Mouse (Mus musculus): ENCODE measurements around the gene Smpdl3b. TPM values are rescaled to one million over a fixed set of nuclear protein-coding genes. Genes with fewer than 3 reads are reported as not detected.

Smpdl3b gene
- 4.3 and 4.6 TPM in 2 replicates for polyA plus RNA-seq (2014; fragmentation: Nextera tagmentation; extraction: Ambion mirVana)

GRCm38 (mm10) chr4:132756974-132757373 is at the start of gene Smpdl3b:
Smpdl3b (minus strand) TSS chr4:132757252.
- no peaks in the 10 kb centered on the region for H3K36me3 ChIP-seq (ENCODE audit: control insufficient read depth, insufficient read depth, low read length)
- 0 out of 2 replicates have a peak, but pooled peaks cover 2% of the 10 kb centered on the region for H3K27me3 ChIP-seq (ENCODE audit: control insufficient read depth, insufficient read depth, low read length)
- H3K9ac ChIP-seq (ENCODE audit: low read length): peak within 1 kb of the TSS; percentile 35
- peak; percentile 88 for DNase-seq (ENCODE audit: low spot score)
- 1% methylated on average over 22 of the region's 22 CpGs for WGBS
- no peaks in the 10 kb centered on the region for H3K4me1 ChIP-seq (ENCODE audit: control insufficient read depth, insufficient read depth, low read length)
- H3K9me3 ChIP-seq (ENCODE audit: control insufficient read depth, low read length): no peaks in the 10 kb centered on the region
- peak within 1 kb of the TSS; percentile 70 for H3K4me2 ChIP-seq (ENCODE audit: low read depth, severe bottlenecking)
- H3K4me3 ChIP-seq (ENCODE audit: low read depth, low read length): peak within 1 kb of the TSS; percentile 26
- H3K27ac ChIP-seq (replicated peaks; ENCODE audit: low read depth, low read length): no peak within 1 kb of the TSS
- peak; percentile 79 for ATAC-seq (ENCODE audit: insufficient number of reproducible peaks, low FRiP score, low TSS enrichment, low read depth)

GRCm38 (mm10) chr4:132806620-132807191 is 49.7 kb upstream of the Smpdl3b start:
- Histone ChIP-seq H3K27me3 (ENCODE audit: control insufficient read depth, insufficient read depth, low read length) (no peaks in the 10 kb centered on the region), H3K27ac (replicated peaks; ENCODE audit: low read depth, low read length) (no peak overlapping the region), H3K4me1 (ENCODE audit: control insufficient read depth, insufficient read depth, low read length) (no peaks in the 10 kb centered on the region), H3K9ac (ENCODE audit: low read length) (no peak overlapping the region), H3K9me3 (ENCODE audit: control insufficient read depth, low read length) (peaks cover 4% of the 10 kb centered on the region; the same call in 1 of the 2 replicates), H3K4me2 (ENCODE audit: low read depth, severe bottlenecking) (no peak overlapping the region), H3K4me3 (ENCODE audit: low read depth, low read length) (no peak overlapping the region), H3K36me3 (ENCODE audit: control insufficient read depth, insufficient read depth, low read length) (no peaks in the 10 kb centered on the region)
- WGBS: 90% methylated on average over 7 of the region's 7 CpGs
- ATAC-seq (ENCODE audit: insufficient number of reproducible peaks, low FRiP score, low TSS enrichment, low read depth): no peak
- no peak for DNase-seq (ENCODE audit: low spot score)

- Histone ChIP-seq H3K36me3 (ENCODE audit: control insufficient read depth, insufficient read depth, low read length) (no peaks in the 10 kb centered on the region), H3K4me1 (ENCODE audit: control insufficient read depth, insufficient read depth, low read length) (no peaks in the 10 kb centered on the region), H3K27ac (replicated peaks; ENCODE audit: low read depth, low read length) (no peak overlapping the region), H3K4me3 (ENCODE audit: low read depth, low read length) (no peak overlapping the region), H3K4me2 (ENCODE audit: low read depth, severe bottlenecking) (no peak overlapping the region), H3K9me3 (ENCODE audit: control insufficient read depth, low read length) (peaks cover 2% of the 10 kb centered on the region; the same call in 1 of the 2 replicates), H3K9ac (ENCODE audit: low read length) (no peak overlapping the region), H3K27me3 (ENCODE audit: control insufficient read depth, insufficient read depth, low read length) (no peaks in the 10 kb centered on the region)
- WGBS: 89% methylated on average over 12 of the region's 12 CpGs
- DNase-seq (ENCODE audit: low spot score): no peak
- ATAC-seq (ENCODE audit: insufficient number of reproducible peaks, low FRiP score, low TSS enrichment, low read depth): no peak
Observed at GRCm38 (mm10) chr4:132805599-132806197, 48.6 kb upstream of the Smpdl3b start.

GRCm38 (mm10) chr4:132805146-132805545 is 48.1 kb upstream of the Smpdl3b start:
- Histone ChIP-seq H3K27me3 (ENCODE audit: control insufficient read depth, insufficient read depth, low read length) (no peaks in the 10 kb centered on the region), H3K9ac (ENCODE audit: low read length) (no peak overlapping the region), H3K4me3 (ENCODE audit: low read depth, low read length) (no peak overlapping the region), H3K9me3 (ENCODE audit: control insufficient read depth, low read length) (no peaks in the 10 kb centered on the region), H3K4me2 (ENCODE audit: low read depth, severe bottlenecking) (no peak overlapping the region), H3K27ac (replicated peaks; ENCODE audit: low read depth, low read length) (no peak overlapping the region), H3K36me3 (ENCODE audit: control insufficient read depth, insufficient read depth, low read length) (no peaks in the 10 kb centered on the region), H3K4me1 (ENCODE audit: control insufficient read depth, insufficient read depth, low read length) (no peaks in the 10 kb centered on the region)
- no peak for DNase-seq (ENCODE audit: low spot score)
- WGBS: 83% methylated on average over 5 of the region's 5 CpGs
- no peak for ATAC-seq (ENCODE audit: insufficient number of reproducible peaks, low FRiP score, low TSS enrichment, low read depth)

DNA sequence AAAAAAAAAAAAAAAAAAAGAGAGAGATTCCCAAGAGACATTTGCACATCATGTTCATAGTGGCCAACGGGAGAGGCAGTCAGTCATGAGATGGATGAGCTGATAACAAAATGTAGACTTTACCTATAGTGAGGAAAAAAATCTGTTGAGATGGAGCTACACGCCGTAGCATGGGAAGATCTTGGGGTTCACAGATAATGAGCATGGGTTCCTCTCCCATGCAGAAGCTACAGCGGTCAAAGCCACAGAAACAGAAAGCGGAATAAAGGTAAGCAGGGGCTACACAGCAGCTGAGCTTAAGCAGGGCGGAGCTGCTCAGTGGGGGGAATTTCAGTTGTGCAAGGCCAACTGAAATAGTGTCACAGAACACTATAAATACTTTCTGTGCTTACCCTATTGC is 47.3 kb upstream of the Smpdl3b start:
- Histone ChIP-seq H3K9me3 (ENCODE audit: control insufficient read depth, low read length) (no peaks in the 10 kb centered on the region), H3K27me3 (ENCODE audit: control insufficient read depth, insufficient read depth, low read length) (no peaks in the 10 kb centered on the region), H3K4me3 (ENCODE audit: low read depth, low read length) (no peak overlapping the region), H3K27ac (replicated peaks; ENCODE audit: low read depth, low read length) (no peak overlapping the region), H3K4me2 (ENCODE audit: low read depth, severe bottlenecking) (no peak overlapping the region), H3K9ac (ENCODE audit: low read length) (no peak overlapping the region), H3K4me1 (ENCODE audit: control insufficient read depth, insufficient read depth, low read length) (no peaks in the 10 kb centered on the region), H3K36me3 (ENCODE audit: control insufficient read depth, insufficient read depth, low read length) (no peaks in the 10 kb centered on the region)
- WGBS: 88% methylated on average over 6 of the region's 6 CpGs
- DNase-seq (ENCODE audit: low spot score) (no peak), ATAC-seq (ENCODE audit: insufficient number of reproducible peaks, low FRiP score, low TSS enrichment, low read depth) (no peak)

- Histone ChIP-seq H3K9me3 (ENCODE audit: control insufficient read depth, low read length) (no peaks in the 10 kb centered on the region), H3K4me1 (ENCODE audit: control insufficient read depth, insufficient read depth, low read length) (no peaks in the 10 kb centered on the region), H3K27me3 (ENCODE audit: control insufficient read depth, insufficient read depth, low read length) (no peaks in the 10 kb centered on the region), H3K4me3 (ENCODE audit: low read depth, low read length) (no peak overlapping the region), H3K36me3 (ENCODE audit: control insufficient read depth, insufficient read depth, low read length) (no peaks in the 10 kb centered on the region), H3K9ac (ENCODE audit: low read length) (no peak overlapping the region), H3K27ac (replicated peaks; ENCODE audit: low read depth, low read length) (no peak overlapping the region), H3K4me2 (ENCODE audit: low read depth, severe bottlenecking) (no peak overlapping the region)
- DNase-seq (ENCODE audit: low spot score): no peak
- 91% methylated on average over 7 of the region's 7 CpGs for WGBS
- ATAC-seq (ENCODE audit: insufficient number of reproducible peaks, low FRiP score, low TSS enrichment, low read depth): no peak
Observed at GRCm38 (mm10) chr4:132803876-132804275, 46.8 kb upstream of the Smpdl3b start.

- H3K36me3 ChIP-seq (ENCODE audit: control insufficient read depth, insufficient read depth, low read length): no peaks in the 10 kb centered on the region
- no peak overlapping the region for H3K4me2 ChIP-seq (ENCODE audit: low read depth, severe bottlenecking)
- DNase-seq (ENCODE audit: low spot score) (no peak), ATAC-seq (ENCODE audit: insufficient number of reproducible peaks, low FRiP score, low TSS enrichment, low read depth) (no peak)
- H3K27ac ChIP-seq (replicated peaks; ENCODE audit: low read depth, low read length): no peak overlapping the region
- H3K4me1 ChIP-seq (ENCODE audit: control insufficient read depth, insufficient read depth, low read length): no peaks in the 10 kb centered on the region
- no peaks in the 10 kb centered on the region for H3K9me3 ChIP-seq (ENCODE audit: control insufficient read depth, low read length)
- H3K27me3 ChIP-seq (ENCODE audit: control insufficient read depth, insufficient read depth, low read length): no peaks in the 10 kb centered on the region
- H3K4me3 ChIP-seq (ENCODE audit: low read depth, low read length): no peak overlapping the region
- H3K9ac ChIP-seq (ENCODE audit: low read length): no peak overlapping the region
- 90% methylated on average over 5 of the region's 5 CpGs for WGBS
Observed at GRCm38 (mm10) chr4:132803212-132803611, 46.2 kb upstream of the Smpdl3b start.

DNA sequence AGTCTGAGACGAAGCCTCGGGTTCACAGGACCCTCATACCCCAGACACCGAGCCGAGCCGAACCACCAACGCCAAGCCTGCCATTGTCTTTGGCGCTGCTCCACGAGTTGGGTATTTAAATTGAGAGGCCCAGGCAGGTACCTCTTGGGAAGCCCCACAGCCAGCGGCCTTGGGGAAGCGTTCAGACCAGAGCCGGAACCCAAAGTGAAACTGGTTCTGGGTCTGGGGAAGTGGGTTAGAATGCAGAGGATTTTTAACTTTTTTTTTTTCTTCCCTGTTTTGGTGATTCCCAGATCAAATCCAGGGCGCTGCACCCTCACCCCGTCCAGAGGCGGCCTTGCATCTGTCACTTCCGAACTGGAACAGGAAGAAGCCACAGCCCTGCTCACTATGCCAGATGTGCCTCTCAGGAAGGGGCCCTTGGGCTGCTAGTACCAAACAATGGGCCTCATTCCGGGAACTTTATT is 45.2 kb upstream of the Smpdl3b start:
- no peak overlapping the region for H3K4me2 ChIP-seq (ENCODE audit: low read depth, severe bottlenecking)
- no peaks in the 10 kb centered on the region for H3K27me3 ChIP-seq (ENCODE audit: control insufficient read depth, insufficient read depth, low read length)
- H3K36me3 ChIP-seq (ENCODE audit: control insufficient read depth, insufficient read depth, low read length): no peaks in the 10 kb centered on the region
- H3K4me3 ChIP-seq (ENCODE audit: low read depth, low read length): no peak overlapping the region
- no peak for DNase-seq (ENCODE audit: low spot score)
- 67% methylated on average over 16 of the region's 16 CpGs for WGBS
- H3K4me1 ChIP-seq (ENCODE audit: control insufficient read depth, insufficient read depth, low read length): no peaks in the 10 kb centered on the region
- no peaks in the 10 kb centered on the region for H3K9me3 ChIP-seq (ENCODE audit: control insufficient read depth, low read length)
- H3K27ac ChIP-seq (replicated peaks; ENCODE audit: low read depth, low read length): no peak overlapping the region
- ATAC-seq (ENCODE audit: insufficient number of reproducible peaks, low FRiP score, low TSS enrichment, low read depth): no peak
- no peak overlapping the region for H3K9ac ChIP-seq (ENCODE audit: low read length)

Data from limb, embryonic 11.5 days (tissue).